Mouse (Mus musculus): Measurements from ENCODE around the gene Btnl10. TPM values are rescaled to one million over a fixed set of nuclear protein-coding genes. Genes with fewer than 3 reads are reported as not detected.

Gene Btnl10
- polyA plus RNA-seq, 1 experiment from 2014 or later: not detected

DNA sequence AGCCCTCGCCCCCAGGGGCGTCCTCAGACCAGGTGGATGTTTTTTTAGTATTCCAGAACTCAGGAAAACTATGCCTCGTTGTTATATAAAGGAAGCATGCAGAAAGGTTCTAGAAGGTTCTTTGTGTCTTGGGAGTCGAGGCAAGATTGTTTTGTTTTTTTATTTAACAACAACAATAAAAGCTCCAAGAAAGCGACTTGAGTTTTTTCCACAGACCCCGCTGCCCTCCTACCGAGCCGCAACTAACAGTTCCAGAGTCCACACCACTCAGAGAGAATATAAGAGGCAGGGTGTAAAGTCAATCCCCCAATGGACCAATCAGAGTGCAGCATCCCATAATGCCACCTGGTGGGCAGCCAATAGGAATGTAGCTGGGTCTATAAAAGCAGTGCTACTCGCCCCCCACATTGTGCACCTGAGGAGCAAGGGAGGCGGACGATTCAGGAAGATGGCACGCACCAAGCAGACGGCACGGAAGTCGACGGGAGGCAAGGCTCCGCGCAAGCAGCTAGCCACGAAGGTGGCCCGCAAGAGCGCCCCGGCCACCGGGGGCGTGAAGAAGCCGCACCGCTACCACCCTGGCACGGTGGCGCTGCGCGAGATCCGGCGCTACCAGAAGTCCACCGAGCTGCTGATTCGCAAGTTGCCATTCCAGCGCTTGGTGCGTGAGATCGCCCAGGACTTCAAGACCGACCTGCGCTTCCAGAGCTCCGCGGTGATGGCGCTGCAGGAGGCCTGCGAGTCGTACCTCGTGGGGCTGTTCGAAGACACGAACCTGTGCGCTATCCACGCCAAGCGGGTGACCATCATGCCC lies 43.9 kb downstream of the Btnl10 start:
- 48% methylated on average over 50 of the region's 50 CpGs for WGBS
- no peak for ATAC-seq (replicated peaks; ENCODE audit: insufficient number of reproducible peaks, insufficient read depth, low FRiP score, low read depth)

GRCm38 (mm10) chr11:58963543-58963942 lies 45.8 kb downstream of the Btnl10 start:
- Histone ChIP-seq H3K36me3 (no peaks in the 10 kb centered on the region), H3K9ac (no peak overlapping the region), H3K27ac (no peak overlapping the region), H3K9me3 (replicated peaks) (no peaks in the 10 kb centered on the region), H3K4me1 (replicated peaks) (peaks cover 32% of the 10 kb centered on the region), H3K4me2 (no peak overlapping the region), H3K4me3 (no peak overlapping the region), H3K27me3 (peaks cover 24% of the 10 kb centered on the region)
- ATAC-seq (replicated peaks; ENCODE audit: insufficient number of reproducible peaks, insufficient read depth, low FRiP score, low read depth): no peak
- 31% methylated on average over 17 of the region's 17 CpGs for WGBS

More for the DNA sequence above, 43.9 kb downstream of the Btnl10 start:
- H3K4me1 ChIP-seq (replicated peaks): peaks cover 46% of the 10 kb centered on the region
- peaks cover 24% of the 10 kb centered on the region for H3K27me3 ChIP-seq
- H3K9me3 ChIP-seq (replicated peaks): no peaks in the 10 kb centered on the region
- H3K36me3 ChIP-seq: 0 out of 2 replicates have a peak, but pooled peaks cover 4% of the 10 kb centered on the region
- H3K9ac ChIP-seq: no peak overlapping the region
- H3K4me2 ChIP-seq: peak overlapping the region; percentile 28
- 0 out of 2 replicates have a peak overlapping the region, but pooled peaks have one; percentile 8 for H3K4me3 ChIP-seq
- H3K27ac ChIP-seq: no peak overlapping the region

DNA sequence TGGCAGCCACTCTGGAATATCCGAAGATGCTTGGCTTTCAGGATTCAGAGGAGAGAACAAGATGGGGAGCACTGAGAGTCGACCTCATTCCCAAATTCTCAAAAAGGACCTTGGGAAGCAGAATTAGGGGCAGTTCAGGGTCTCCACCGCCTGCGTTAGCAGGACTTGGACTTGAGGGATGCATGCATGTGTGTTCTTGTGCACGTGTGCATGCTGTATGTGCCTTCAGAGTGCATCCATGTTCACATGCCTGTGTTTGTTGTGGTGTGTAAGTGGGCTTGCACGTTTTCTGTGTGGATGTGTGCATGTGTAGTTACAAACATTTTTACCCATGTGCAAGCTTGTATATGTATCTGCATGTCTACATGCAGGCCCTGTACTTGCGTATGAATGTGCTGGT lies 46.5 kb downstream of the Btnl10 start:
- no peaks in the 10 kb centered on the region for H3K9me3 ChIP-seq (replicated peaks)
- H3K27ac ChIP-seq: no peak overlapping the region
- H3K36me3 ChIP-seq: no peaks in the 10 kb centered on the region
- H3K4me1 ChIP-seq (replicated peaks): peaks cover 29% of the 10 kb centered on the region
- H3K4me2 ChIP-seq: no peak overlapping the region
- WGBS: 85% methylated on average over 7 of the region's 7 CpGs
- peaks cover 24% of the 10 kb centered on the region for H3K27me3 ChIP-seq
- ATAC-seq (replicated peaks; ENCODE audit: insufficient number of reproducible peaks, insufficient read depth, low FRiP score, low read depth): no peak
- no peak overlapping the region for H3K4me3 ChIP-seq
- H3K9ac ChIP-seq: no peak overlapping the region

- H3K4me2 ChIP-seq: no peak overlapping the region
- ATAC-seq (replicated peaks; ENCODE audit: insufficient number of reproducible peaks, insufficient read depth, low FRiP score, low read depth): no peak
- no peaks in the 10 kb centered on the region for H3K9me3 ChIP-seq (replicated peaks)
- WGBS: 29% methylated on average over 12 of the region's 12 CpGs
- no peaks in the 10 kb centered on the region for H3K36me3 ChIP-seq
- H3K27me3 ChIP-seq: peaks cover 24% of the 10 kb centered on the region
- no peak overlapping the region for H3K27ac ChIP-seq
- H3K4me3 ChIP-seq: no peak overlapping the region
- H3K4me1 ChIP-seq (replicated peaks): peaks cover 22% of the 10 kb centered on the region
- no peak overlapping the region for H3K9ac ChIP-seq
Observed at GRCm38 (mm10) chr11:58965001-58965760, 47.5 kb downstream of the Btnl10 start.

DNA sequence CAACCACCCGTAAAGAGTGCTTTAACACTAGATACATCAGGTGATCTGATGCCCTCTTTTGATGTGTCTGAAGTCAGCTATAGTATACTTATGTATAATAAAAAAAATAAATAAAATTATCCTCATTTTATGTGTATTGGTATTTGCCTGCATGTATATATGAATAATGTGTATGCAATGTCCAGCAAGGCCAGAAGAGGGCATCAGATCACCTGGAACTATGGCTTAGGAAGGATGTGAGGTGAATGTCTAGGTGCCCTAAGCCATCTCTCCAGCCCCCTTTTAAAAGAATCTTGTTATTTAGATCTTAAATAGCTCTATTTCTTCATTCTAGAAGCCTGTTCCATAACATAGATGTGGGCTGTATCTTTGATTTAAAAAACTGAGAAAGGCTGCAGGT lies 49.6 kb downstream of the Btnl10 start:
- H3K27me3 ChIP-seq: peaks cover 14% of the 10 kb centered on the region
- H3K4me3 ChIP-seq: no peak overlapping the region
- no peaks in the 10 kb centered on the region for H3K9me3 ChIP-seq (replicated peaks)
- H3K27ac ChIP-seq: no peak overlapping the region
- H3K4me2 ChIP-seq: no peak overlapping the region
- peaks cover 31% of the 10 kb centered on the region for H3K4me1 ChIP-seq (replicated peaks)
- 92% methylated on average over 1 of the region's 1 CpGs for WGBS
- ATAC-seq (replicated peaks; ENCODE audit: insufficient number of reproducible peaks, insufficient read depth, low FRiP score, low read depth): no peak
- H3K9ac ChIP-seq: no peak overlapping the region
- no peaks in the 10 kb centered on the region for H3K36me3 ChIP-seq

DNA sequence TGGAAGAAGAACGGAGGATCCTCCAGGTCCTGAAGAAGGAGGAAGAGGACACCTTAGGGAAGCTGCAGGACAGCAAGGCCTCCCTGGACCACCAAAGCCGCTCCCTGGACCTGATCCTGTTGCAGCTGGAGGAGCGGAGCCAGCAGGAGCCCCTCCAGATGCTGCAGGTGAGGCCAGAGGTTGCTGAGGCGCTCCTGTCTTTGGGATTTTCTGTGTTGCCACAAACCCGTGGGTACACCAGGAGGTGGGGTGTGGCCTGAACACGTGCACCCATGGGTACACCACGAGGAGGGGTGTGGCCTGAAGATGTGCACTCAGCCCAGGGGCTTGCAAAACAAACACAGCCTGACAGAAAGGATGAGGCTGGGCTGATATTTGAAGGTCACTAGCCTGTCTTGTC lies 50.8 kb downstream of the Btnl10 start:
- ATAC-seq (replicated peaks; ENCODE audit: insufficient number of reproducible peaks, insufficient read depth, low FRiP score, low read depth): no peak

DNA sequence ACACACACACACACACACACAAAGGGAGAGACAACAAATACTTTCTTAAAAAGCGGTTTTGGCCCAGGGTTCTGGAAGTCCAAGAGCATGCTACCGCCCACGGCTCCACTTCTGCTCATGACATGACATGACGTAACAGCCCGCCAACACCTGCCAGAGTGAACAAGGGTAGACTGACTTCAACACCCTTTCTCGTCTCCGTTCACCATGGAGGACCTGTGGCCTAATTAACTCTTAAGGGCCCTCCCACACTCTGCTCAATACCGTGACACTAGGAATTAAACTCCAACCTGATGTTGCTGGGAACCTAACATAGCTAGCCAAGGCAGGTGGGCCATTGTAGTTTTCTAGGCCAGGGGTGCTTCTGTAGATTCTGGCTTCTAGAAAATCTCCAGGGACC lies 51.3 kb downstream of the Btnl10 start:
- no peak for ATAC-seq (replicated peaks; ENCODE audit: insufficient number of reproducible peaks, insufficient read depth, low FRiP score, low read depth)
- no peaks in the 10 kb centered on the region for H3K9me3 ChIP-seq (replicated peaks)
- WGBS: 57% methylated on average over 8 of the region's 8 CpGs
- H3K4me3 ChIP-seq: no peak overlapping the region
- H3K27ac ChIP-seq: no peak overlapping the region
- H3K27me3 ChIP-seq: no peaks in the 10 kb centered on the region
- H3K9ac ChIP-seq: no peak overlapping the region
- peaks cover 28% of the 10 kb centered on the region for H3K4me1 ChIP-seq (replicated peaks)
- no peaks in the 10 kb centered on the region for H3K36me3 ChIP-seq
- no peak overlapping the region for H3K4me2 ChIP-seq

More for the DNA sequence above, 50.8 kb downstream of the Btnl10 start:
- H3K9me3 ChIP-seq (replicated peaks): no peaks in the 10 kb centered on the region
- peaks cover 30% of the 10 kb centered on the region for H3K4me1 ChIP-seq (replicated peaks)
- WGBS: 76% methylated on average over 7 of the region's 7 CpGs
- H3K9ac ChIP-seq: no peak overlapping the region
- H3K27me3 ChIP-seq: peaks cover 3% of the 10 kb centered on the region; the same call in 1 of the 2 replicates
- H3K27ac ChIP-seq: no peak overlapping the region
- H3K4me2 ChIP-seq: no peak overlapping the region
- H3K36me3 ChIP-seq: no peaks in the 10 kb centered on the region
- no peak overlapping the region for H3K4me3 ChIP-seq

DNA sequence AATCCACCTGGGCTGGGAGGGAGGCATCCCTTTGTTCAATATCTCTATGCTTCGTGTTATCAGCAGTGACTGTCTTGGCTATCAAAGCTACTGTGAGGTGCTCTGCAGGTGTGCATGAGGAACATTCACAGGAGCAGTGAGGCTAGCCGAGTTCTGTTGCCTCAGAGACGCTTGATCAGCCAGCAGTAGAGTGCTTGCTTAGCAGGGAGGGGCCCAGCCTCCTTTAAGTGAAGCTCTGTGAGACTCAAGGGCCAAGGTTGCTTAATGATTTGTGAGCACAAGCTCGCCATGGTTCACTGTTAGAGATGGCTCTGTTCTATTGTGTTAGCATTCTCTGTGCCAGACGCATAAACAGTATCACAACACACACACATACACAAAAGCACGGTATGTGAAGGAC lies 52.0 kb downstream of the Btnl10 start:
- H3K27me3 ChIP-seq: no peaks in the 10 kb centered on the region
- WGBS: 65% methylated on average over 6 of the region's 6 CpGs
- H3K36me3 ChIP-seq: no peaks in the 10 kb centered on the region
- no peak overlapping the region for H3K27ac ChIP-seq
- no peaks in the 10 kb centered on the region for H3K9me3 ChIP-seq (replicated peaks)
- no peak overlapping the region for H3K4me2 ChIP-seq
- no peak overlapping the region for H3K9ac ChIP-seq
- ATAC-seq (replicated peaks; ENCODE audit: insufficient number of reproducible peaks, insufficient read depth, low FRiP score, low read depth): no peak
- peaks cover 26% of the 10 kb centered on the region for H3K4me1 ChIP-seq (replicated peaks)
- no peak overlapping the region for H3K4me3 ChIP-seq

DNA sequence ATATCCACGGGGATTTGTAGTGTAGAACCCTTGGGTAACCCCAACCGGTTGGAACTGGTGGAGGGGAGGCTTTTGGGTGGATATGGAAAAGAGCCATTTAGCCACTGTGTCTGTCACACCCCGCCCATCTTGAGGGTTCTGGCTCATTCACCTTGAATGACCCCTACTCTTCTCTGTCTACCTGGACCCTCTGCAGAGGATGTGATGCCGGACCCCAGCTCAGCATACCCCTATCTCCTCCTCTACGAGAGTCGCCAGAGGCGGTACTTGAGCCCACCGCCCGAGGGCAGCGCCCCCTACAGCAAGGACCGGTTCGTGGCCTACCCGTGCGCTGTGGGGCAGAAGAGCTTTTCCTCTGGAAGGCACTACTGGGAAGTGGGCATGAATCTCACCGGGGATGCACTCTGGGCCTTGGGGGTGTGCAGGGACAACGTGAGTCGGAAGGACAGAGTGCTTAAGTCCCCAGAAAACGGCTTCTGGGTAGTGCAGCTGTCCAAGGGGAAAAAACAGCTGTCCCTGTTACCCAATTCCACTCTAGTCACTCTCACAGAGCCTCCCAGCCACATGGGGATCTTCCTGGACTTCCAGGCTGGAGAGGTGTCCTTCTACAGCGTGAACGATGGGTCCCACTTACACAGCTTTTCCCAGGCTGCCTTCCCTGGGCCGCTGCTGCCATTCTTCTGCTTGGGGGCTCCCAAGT lies 53.3 kb downstream of the Btnl10 start:
- Histone ChIP-seq H3K36me3 (no peaks in the 10 kb centered on the region), H3K4me1 (replicated peaks) (peaks cover 18% of the 10 kb centered on the region), H3K4me2 (no peak overlapping the region), H3K4me3 (no peak overlapping the region), H3K9ac (no peak overlapping the region), H3K27ac (no peak overlapping the region), H3K27me3 (no peaks in the 10 kb centered on the region), H3K9me3 (replicated peaks) (no peaks in the 10 kb centered on the region)
- ATAC-seq (replicated peaks; ENCODE audit: insufficient number of reproducible peaks, insufficient read depth, low FRiP score, low read depth): no peak
- 84% methylated on average over 21 of the region's 21 CpGs for WGBS

DNA sequence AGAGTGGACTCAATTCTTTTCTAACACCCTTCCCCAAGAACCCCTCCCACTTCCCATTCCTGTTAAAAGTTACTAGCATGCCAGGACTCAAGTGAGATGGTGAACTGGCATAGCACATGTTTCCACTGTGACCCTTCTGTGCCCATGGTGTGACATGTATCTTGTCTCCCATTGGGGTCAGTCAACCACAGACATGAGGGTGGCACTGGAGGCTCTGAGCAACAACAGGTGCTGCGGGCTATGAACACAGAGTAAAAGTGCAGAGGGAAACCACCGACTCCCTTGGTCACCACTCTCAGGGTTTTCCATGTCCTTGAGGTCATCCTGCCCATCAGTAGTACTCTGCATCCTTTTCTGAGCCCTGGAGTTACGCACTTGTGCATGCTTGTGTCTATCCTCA lies 54.1 kb downstream of the Btnl10 start:
- 72% methylated on average over 3 of the region's 3 CpGs for WGBS
- Histone ChIP-seq H3K9ac (no peak overlapping the region), H3K4me1 (replicated peaks) (peaks cover 15% of the 10 kb centered on the region), H3K36me3 (no peaks in the 10 kb centered on the region), H3K27me3 (no peaks in the 10 kb centered on the region), H3K27ac (no peak overlapping the region), H3K4me2 (no peak overlapping the region), H3K9me3 (replicated peaks) (no peaks in the 10 kb centered on the region), H3K4me3 (no peak overlapping the region)
- ATAC-seq (replicated peaks; ENCODE audit: insufficient number of reproducible peaks, insufficient read depth, low FRiP score, low read depth): no peak

GRCm38 (mm10) chr11:58974414-58974813 lies 56.7 kb downstream of the Btnl10 start:
- no peak overlapping the region for H3K4me3 ChIP-seq
- H3K36me3 ChIP-seq: no peaks in the 10 kb centered on the region
- no peak overlapping the region for H3K9ac ChIP-seq
- no peaks in the 10 kb centered on the region for H3K27me3 ChIP-seq
- no peak for ATAC-seq (replicated peaks; ENCODE audit: insufficient number of reproducible peaks, insufficient read depth, low FRiP score, low read depth)
- H3K9me3 ChIP-seq (replicated peaks): no peaks in the 10 kb centered on the region
- 82% methylated on average over 3 of the region's 3 CpGs for WGBS
- H3K27ac ChIP-seq: no peak overlapping the region
- peaks cover 28% of the 10 kb centered on the region for H3K4me1 ChIP-seq (replicated peaks)
- no peak overlapping the region for H3K4me2 ChIP-seq
